ENCODE assay signal across 11 mouse cellular contexts in the genomic region with DNA sequence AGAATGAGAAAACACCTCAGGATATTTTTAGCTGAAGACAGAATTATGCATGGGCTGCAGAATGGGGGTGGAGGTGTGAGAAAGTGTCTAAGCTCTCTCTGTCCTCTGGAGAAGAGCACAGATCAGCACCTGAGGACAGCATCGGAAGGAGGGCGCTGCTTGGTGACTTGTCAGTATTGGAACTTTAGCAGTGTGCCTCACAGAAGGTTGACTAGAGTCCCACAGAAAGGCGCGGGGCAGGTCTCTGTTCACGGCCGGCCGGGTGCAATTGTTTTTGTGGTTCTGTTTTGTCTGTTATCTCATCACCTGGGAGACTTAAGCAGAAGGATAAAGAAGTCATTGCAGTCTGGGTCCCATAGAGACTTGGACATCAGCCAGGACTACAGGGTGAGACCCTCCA. TPM values are rescaled to one million over a fixed set of nuclear protein-coding genes. Genes with fewer than 3 reads are reported as not detected.
DNase-seq lines count a peak whose midpoint lies in the region; ATAC-seq and TF ChIP-seq lines count a peak whose summit lies in the region.
"Had no signal": no experiment of that assay in that cellular context is flagged by ENCODE, and none has a peak within 500 bp of the region (broad histone marks: within the 10 kb centered on the region; RNA-seq: fewer than 3 reads in every experiment).

No protein-coding gene starts in this region.

- peak overlapping the region; percentile 43 for H3K4me2 ChIP-seq in liver, embryonic 13.5 days
- H3K4me2 ChIP-seq: hindbrain, embryonic 14.5 days; kidney, embryonic 15.5 days had no signal

- no peak for TF ChIP-seq CTCF in thymus, adult 2 months (IDR thresholded peaks at IDR 0.05; ENCODE audit: borderline replicate concordance, control insufficient read depth, extremely low read depth, insufficient read depth, low read length, poor library complexity)

- H3K36me3 ChIP-seq in heart, embryonic 10.5 days, result peaks cover 8% of the 10 kb centered on the region; the same call in 1 of the 2 replicates
- H3K36me3 ChIP-seq in thymus, adult 2 months (ENCODE audit: control insufficient read depth, insufficient read depth, low read length), result no peaks in the 10 kb centered on the region
- peaks cover 2% of the 10 kb centered on the region; the same call in 1 of the 2 replicates for H3K36me3 ChIP-seq in liver, embryonic 13.5 days
- H3K36me3 ChIP-seq: kidney, embryonic 15.5 days had no signal

- peaks cover 91% of the 10 kb centered on the region for H3K4me1 ChIP-seq in heart, embryonic 10.5 days
- peaks cover 34% of the 10 kb centered on the region for H3K4me1 ChIP-seq in thymus, adult 2 months (replicated peaks; ENCODE audit: control insufficient read depth, insufficient read depth, low read length)
- H3K4me1 ChIP-seq in liver, embryonic 13.5 days (replicated peaks), result peaks cover 96% of the 10 kb centered on the region

- H3K9ac ChIP-seq in liver, embryonic 13.5 days, result peak overlapping the region; percentile 58
- H3K9ac ChIP-seq: hindbrain, embryonic 14.5 days; kidney, embryonic 15.5 days had no signal

- ATAC-seq in liver, embryonic 13.5 days (ENCODE audit: low read depth), result no peak

- H3K27me3 ChIP-seq in heart, embryonic 10.5 days (ENCODE audit: insufficient read depth, poor library complexity, severe bottlenecking), result no peaks in the 10 kb centered on the region
- no peaks in the 10 kb centered on the region for H3K27me3 ChIP-seq in thymus, adult 2 months (ENCODE audit: control insufficient read depth, insufficient read depth, low read length)
- H3K27me3 ChIP-seq in liver, embryonic 13.5 days, result 0 out of 2 replicates have a peak, but pooled peaks cover 6% of the 10 kb centered on the region
- H3K27me3 ChIP-seq: kidney, embryonic 15.5 days had no signal

- peak overlapping the region; percentile 57; the same call in 1 of the 2 replicates for H3K27ac ChIP-seq in heart, embryonic 10.5 days
- H3K27ac ChIP-seq in thymus, adult 2 months (ENCODE audit: control insufficient read depth, insufficient read depth, low read length), result no peak overlapping the region
- H3K27ac ChIP-seq in liver, embryonic 13.5 days, result peak overlapping the region; percentile 74
- H3K27ac ChIP-seq: hindbrain, embryonic 14.5 days; kidney, embryonic 15.5 days had no signal

- intact Hi-C loops in heart, postnatal 36 days (cut with DNase I), result loop anchor here (5.0 kb wide), 1 partner anchor 140 kb away; no protein-coding TSS in a partner anchor
- intact Hi-C loops in gastrocnemius, postnatal 14 days (cut with DNase I; ENCODE audit: low total_unique reads), result no loop called here

- no peak for TF ChIP-seq POLR2A in thymus, adult 2 months (IDR thresholded peaks at IDR 0.05; ENCODE audit: control insufficient read depth, extremely low read depth, insufficient read depth, low read length, poor library complexity)

- peak; percentile 72 for DNase-seq in heart, embryonic 10.5 days (ENCODE audit: low spot score)
- DNase-seq in heart, postnatal 36 days, result no peak
- peak; percentile 39 for DNase-seq in thymus, postnatal 25 days
- DNase-seq in thymus, adult 2 months, result no peak
- peak; percentile 22 for DNase-seq in liver, embryonic 13.5 days
- DNase-seq in embryo, embryonic 10.5 days (ENCODE audit: low spot score), result no peak
- no peak for DNase-seq in cerebellum, adult 18-20 months
- DNase-seq in gastrocnemius, postnatal 14 days, result no peak
- DNase-seq: layer of hippocampus, postnatal 36 days had no signal

- no peak overlapping the region for H3K4me3 ChIP-seq in heart, embryonic 10.5 days
- H3K4me3 ChIP-seq in thymus, adult 2 months (ENCODE audit: control insufficient read depth, insufficient read depth, low read length), result no peak overlapping the region
- 0 out of 2 replicates have a peak overlapping the region, but pooled peaks have one; percentile 1 for H3K4me3 ChIP-seq in liver, embryonic 13.5 days (replicated peaks)
- H3K4me3 ChIP-seq: kidney, embryonic 15.5 days had no signal

- no peaks in the 10 kb centered on the region for H3K9me3 ChIP-seq in heart, embryonic 10.5 days
- no peaks in the 10 kb centered on the region for H3K9me3 ChIP-seq in liver, embryonic 13.5 days (replicated peaks)
- H3K9me3 ChIP-seq: kidney, embryonic 15.5 days had no signal

- WGBS in heart, embryonic 10.5 days, result 29% methylated on average over 7 of the region's 7 CpGs
- 25% methylated on average over 7 of the region's 7 CpGs for WGBS in thymus, adult 2 months
- WGBS in liver, embryonic 13.5 days (ENCODE audit: insufficient replicate concordance), result 25% methylated on average over 7 of the region's 7 CpGs

RNA-seq across cellular contexts. Expression of a gene that starts 47.3 kb away (rescaled TPM):
- polyA plus RNA-seq in heart, embryonic 10.5 days (2016; fragmentation: Nextera tagmentation; extraction: Ambion mirVana), result 128 and 173 TPM in 2 replicates
- total RNA-seq in heart, postnatal 36 days (2021), result 10 to 100 TPM; 45.2 to 48.6 TPM
- polyA plus RNA-seq in thymus, adult 2 months (2012; rRNA removed), result 23.1 and 24.0 TPM in 2 replicates
- polyA plus RNA-seq in liver, embryonic 13.5 days (2015; fragmentation: Nextera tagmentation; extraction: Ambion mirVana), result 29.5 and 34.7 TPM in 2 replicates
- 10 to 100 TPM; 31.6 to 45.4 TPM for total RNA-seq in gastrocnemius, postnatal 14 days (2021)

Comparison
In these comparisons a context has a peak if more than half of its experiments do, and no peak if none do; other contexts are left out.
1. DNase-seq: peak in heart, embryonic 10.5 days (single experiment), thymus, postnatal 25 days (single experiment) and liver, embryonic 13.5 days (single experiment); none in heart, postnatal 36 days (0 of 2), thymus, adult 2 months (single experiment), embryo, embryonic 10.5 days (single experiment), cerebellum, adult 18-20 months (0 of 2) and gastrocnemius, postnatal 14 days (single experiment).